Mouse (Mus musculus) embryonic facial prominence, embryonic 15.5 days (tissue): ENCODE results near the gene Wnk4. TPM values are rescaled to one million over a fixed set of nuclear protein-coding genes. Genes with fewer than 3 reads are reported as not detected.
A peak's percentile ranks its signal among the peaks of the same experiment; 100 is the strongest.

ENCODE experiments used
- ATAC-seq: fragments of 200-750 bp; cut with Nextera tagmentation; 2 replicates; pipeline ENCODE4 v1.8.0; 2017; ENCODE audit warnings: low read depth, moderate TSS enrichment; ENCODE audit not compliant: insufficient number of reproducible peaks, low FRiP score, low TSS enrichment
- H3K27ac ChIP-seq: fragments of 300-500 bp; sonication (generic); replicated peaks from 2 replicates; pipeline ENCODE4 v1.5.1; 2015; ENCODE audit warnings: mild to moderate bottlenecking, inconsistent platforms
- H3K27me3 ChIP-seq: fragments of 300-500 bp; sonication (generic); 2 replicates; pipeline ENCODE4 v1.6.1; 2015; ENCODE audit warnings: inconsistent platforms
- H3K36me3 ChIP-seq: fragments of 300-500 bp; sonication (generic); 2 replicates; pipeline ENCODE4 v1.6.1; 2015; ENCODE audit warnings: mild to moderate bottlenecking, inconsistent platforms
- H3K4me1 ChIP-seq: fragments of 300-500 bp; sonication (generic); 2 replicates; pipeline ENCODE4 v1.6.1; 2015; ENCODE audit warnings: inconsistent platforms
- H3K4me2 ChIP-seq: fragments of 300-500 bp; sonication (generic); replicated peaks from 2 replicates; pipeline ENCODE4 v1.6.1; 2015; ENCODE audit warnings: mild to moderate bottlenecking, inconsistent platforms
- H3K4me3 ChIP-seq: fragments of 300-500 bp; sonication (generic); replicated peaks from 2 replicates; pipeline ENCODE4 v1.5.1; 2015; ENCODE audit warnings: mild to moderate bottlenecking, inconsistent platforms
- H3K9ac ChIP-seq: fragments of 300-500 bp; sonication (generic); 2 replicates; pipeline ENCODE4 v1.6.1; 2015; ENCODE audit warnings: inconsistent platforms
- H3K9me3 ChIP-seq: fragments of 300-500 bp; sonication (generic); replicated peaks from 2 replicates; pipeline ENCODE4 v1.6.1; 2016; ENCODE audit warnings: inconsistent platforms
- WGBS: fragments of 180-500 bp; shearing (Covaris S2); methylation state at CpG from one replicate; pipeline ENCODE4 v1.1.7; 2015; 5-methylcytosine and 5-hydroxymethylcytosine counted together
- polyA plus RNA-seq: library from polyadenylated mRNA; unstranded; fragments of >200 nt; fragmentation: Nextera tagmentation; extraction: Ambion mirVana; gene quantifications from 2 replicates; pipeline ENCODE4 v1.2.1, GENCODE M21; 2015

Gene Wnk4
- polyA plus RNA-seq, 1 experiment from 2014 or later = 14.3 TPM

GRCm38 (mm10) chr11:101245855-101246701 lies 14.3 kb upstream of the Wnk4 start, which contains the start of gene Ramp2:
Gene Ramp2, plus strand, starts transcription at chr11:101246028.
- peak; percentile 67 for ATAC-seq
- Histone ChIP-seq H3K9me3 (no peaks in the 10 kb centered on the region), H3K27ac (peak within 1 kb of the TSS; percentile 85), H3K4me1 (peaks cover 35% of the 10 kb centered on the region), H3K4me3 (peak within 1 kb of the TSS; percentile 68), H3K4me2 (peak within 1 kb of the TSS; percentile 93), H3K9ac (peak within 1 kb of the TSS; percentile 69), H3K27me3 (0 out of 2 replicates have a peak, but pooled peaks cover 9% of the 10 kb centered on the region), H3K36me3 (no peaks in the 10 kb centered on the region)
- WGBS = under 1% methylated on average over 61 of the region's 63 CpGs

GRCm38 (mm10) chr11:101246702-101247012 lies 13.7 kb upstream of the Wnk4 start:
- Histone ChIP-seq H3K4me2 (peak overlapping the region; percentile 93), H3K27me3 (0 out of 2 replicates have a peak, but pooled peaks cover 9% of the 10 kb centered on the region), H3K9ac (peak overlapping the region; percentile 69), H3K36me3 (no peaks in the 10 kb centered on the region), H3K4me3 (peak overlapping the region; percentile 68), H3K4me1 (peaks cover 35% of the 10 kb centered on the region), H3K9me3 (no peaks in the 10 kb centered on the region), H3K27ac (peak overlapping the region; percentile 85)
- 0 out of 2 replicates have a peak, but pooled peaks have one; percentile 5 for ATAC-seq
- WGBS = 11% methylated on average over 7 of the region's 7 CpGs

DNA sequence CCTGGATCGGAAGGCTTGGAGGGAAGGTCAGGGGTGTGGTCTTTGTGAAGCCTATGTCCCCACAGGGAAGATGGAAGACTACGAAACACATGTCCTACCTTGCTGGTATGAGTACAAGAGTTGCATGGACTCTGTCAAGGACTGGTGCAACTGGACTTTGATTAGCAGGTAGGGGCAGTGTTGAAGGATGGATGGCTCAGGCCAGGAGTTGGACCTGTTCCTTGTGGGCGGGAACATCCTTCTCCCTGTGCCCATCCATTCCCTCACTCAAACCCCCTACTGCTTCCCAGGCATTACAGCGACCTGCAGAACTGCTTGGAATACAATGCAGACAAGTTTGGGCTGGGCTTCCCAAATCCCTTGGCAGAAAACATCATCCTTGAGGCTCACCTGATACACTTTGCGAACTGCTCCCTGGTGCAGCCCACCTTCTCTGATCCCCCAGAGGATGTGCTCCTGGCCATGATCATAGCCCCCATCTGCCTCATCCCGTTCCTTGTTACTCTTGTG lies 12.8 kb upstream of the Wnk4 start:
- Histone ChIP-seq H3K27me3 (0 out of 2 replicates have a peak, but pooled peaks cover 9% of the 10 kb centered on the region), H3K9ac (no peak overlapping the region), H3K4me2 (peak overlapping the region; percentile 93), H3K27ac (0 out of 2 replicates have a peak overlapping the region, but pooled peaks have one; percentile 85), H3K36me3 (no peaks in the 10 kb centered on the region), H3K9me3 (no peaks in the 10 kb centered on the region), H3K4me1 (peaks cover 35% of the 10 kb centered on the region), H3K4me3 (peak overlapping the region; percentile 68)
- WGBS = 80% methylated on average over 6 of the region's 6 CpGs
- ATAC-seq = no peak

- peaks cover 38% of the 10 kb centered on the region for H3K4me1 ChIP-seq
- 28% methylated on average over 14 of the region's 14 CpGs for WGBS
- no peaks in the 10 kb centered on the region for H3K9me3 ChIP-seq
- H3K4me3 ChIP-seq = no peak overlapping the region; the same call in 1 of the 2 replicates
- peak overlapping the region; percentile 23; the same call in 1 of the 2 replicates for H3K27ac ChIP-seq
- no peak for ATAC-seq
- no peak overlapping the region for H3K9ac ChIP-seq
- no peaks in the 10 kb centered on the region for H3K36me3 ChIP-seq
- peak overlapping the region; percentile 17 for H3K4me2 ChIP-seq
- 0 out of 2 replicates have a peak, but pooled peaks cover 9% of the 10 kb centered on the region for H3K27me3 ChIP-seq
Measured at GRCm38 (mm10) chr11:101248258-101248994, 11.9 kb upstream of the Wnk4 start.

DNA sequence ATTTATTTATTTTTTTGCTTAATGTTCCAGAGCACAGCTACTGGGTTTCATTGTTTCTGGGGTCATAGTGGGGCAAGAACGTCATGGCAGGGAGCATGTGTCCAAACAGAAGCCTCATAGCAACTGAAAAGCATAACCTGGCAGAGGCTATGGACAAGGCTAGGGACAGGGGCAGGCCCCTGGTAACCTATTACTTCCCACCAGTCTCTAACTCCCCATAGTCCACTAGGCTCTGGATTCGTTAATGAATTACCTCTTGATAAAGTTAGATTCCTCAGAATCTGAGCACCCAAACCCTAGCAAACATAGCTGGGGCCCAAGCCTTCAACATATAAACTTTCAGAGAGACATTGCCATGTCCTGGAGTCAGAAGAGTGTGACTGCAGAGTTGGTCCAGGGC lies 9.3 kb upstream of the Wnk4 start:
- no peak for ATAC-seq
- Histone ChIP-seq H3K27me3 (0 out of 2 replicates have a peak, but pooled peaks cover 9% of the 10 kb centered on the region), H3K4me3 (no peak overlapping the region), H3K27ac (no peak overlapping the region), H3K9ac (no peak overlapping the region), H3K4me1 (peaks cover 37% of the 10 kb centered on the region), H3K36me3 (peaks cover 3% of the 10 kb centered on the region; the same call in 1 of the 2 replicates), H3K4me2 (no peak overlapping the region), H3K9me3 (no peaks in the 10 kb centered on the region)
- 70% methylated on average over 2 of the region's 2 CpGs for WGBS

DNA sequence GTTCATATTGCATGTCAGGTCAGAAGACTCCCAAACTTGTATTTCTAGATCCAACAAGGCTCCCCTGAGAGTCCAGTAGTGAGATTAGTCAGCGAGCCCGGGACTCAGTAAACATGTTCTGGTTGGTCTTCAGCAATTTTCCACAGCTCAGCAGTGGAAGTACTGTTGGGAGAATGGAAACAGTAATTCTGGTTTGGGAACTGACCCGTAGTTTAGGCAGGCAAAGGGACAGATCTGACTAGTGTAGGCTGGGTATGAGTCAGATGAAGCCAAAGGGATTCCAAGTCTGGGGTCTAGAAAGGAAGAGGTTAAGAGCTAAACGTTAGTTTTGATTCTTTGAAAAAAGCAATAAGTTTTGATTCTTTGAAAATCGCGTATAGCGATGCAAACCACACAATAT lies 7.4 kb upstream of the Wnk4 start:
- peaks cover 11% of the 10 kb centered on the region; the same call in 1 of the 2 replicates for H3K36me3 ChIP-seq
- H3K4me1 ChIP-seq = peaks cover 26% of the 10 kb centered on the region
- H3K9ac ChIP-seq = peak overlapping the region; percentile 87; the same call in 1 of the 2 replicates
- ATAC-seq = no peak
- 0 out of 2 replicates have a peak, but pooled peaks cover under 1% of the 10 kb centered on the region for H3K27me3 ChIP-seq
- H3K27ac ChIP-seq = peak overlapping the region; percentile 95
- WGBS = 4% methylated on average over 7 of the region's 7 CpGs
- no peaks in the 10 kb centered on the region for H3K9me3 ChIP-seq
- peak overlapping the region; percentile 90 for H3K4me3 ChIP-seq
- H3K4me2 ChIP-seq = peak overlapping the region; percentile 88

GRCm38 (mm10) chr11:101253613-101254389 lies 6.6 kb upstream of the Wnk4 start, which contains the start of gene Vps25:
Gene Vps25, plus strand, starts transcription at chr11:101253707.
- peak within 1 kb of the TSS; percentile 88 for H3K4me2 ChIP-seq
- peaks cover 16% of the 10 kb centered on the region for H3K36me3 ChIP-seq
- under 1% methylated on average over 40 of the region's 40 CpGs for WGBS
- H3K27ac ChIP-seq = peak within 1 kb of the TSS; percentile 95
- H3K4me1 ChIP-seq = peaks cover 28% of the 10 kb centered on the region
- no peaks in the 10 kb centered on the region for H3K9me3 ChIP-seq
- H3K9ac ChIP-seq = peak within 1 kb of the TSS; percentile 87
- no peaks in the 10 kb centered on the region for H3K27me3 ChIP-seq
- ATAC-seq = peak; percentile 54; the same call in 1 of the 2 replicates
- H3K4me3 ChIP-seq = peak within 1 kb of the TSS; percentile 90

DNA sequence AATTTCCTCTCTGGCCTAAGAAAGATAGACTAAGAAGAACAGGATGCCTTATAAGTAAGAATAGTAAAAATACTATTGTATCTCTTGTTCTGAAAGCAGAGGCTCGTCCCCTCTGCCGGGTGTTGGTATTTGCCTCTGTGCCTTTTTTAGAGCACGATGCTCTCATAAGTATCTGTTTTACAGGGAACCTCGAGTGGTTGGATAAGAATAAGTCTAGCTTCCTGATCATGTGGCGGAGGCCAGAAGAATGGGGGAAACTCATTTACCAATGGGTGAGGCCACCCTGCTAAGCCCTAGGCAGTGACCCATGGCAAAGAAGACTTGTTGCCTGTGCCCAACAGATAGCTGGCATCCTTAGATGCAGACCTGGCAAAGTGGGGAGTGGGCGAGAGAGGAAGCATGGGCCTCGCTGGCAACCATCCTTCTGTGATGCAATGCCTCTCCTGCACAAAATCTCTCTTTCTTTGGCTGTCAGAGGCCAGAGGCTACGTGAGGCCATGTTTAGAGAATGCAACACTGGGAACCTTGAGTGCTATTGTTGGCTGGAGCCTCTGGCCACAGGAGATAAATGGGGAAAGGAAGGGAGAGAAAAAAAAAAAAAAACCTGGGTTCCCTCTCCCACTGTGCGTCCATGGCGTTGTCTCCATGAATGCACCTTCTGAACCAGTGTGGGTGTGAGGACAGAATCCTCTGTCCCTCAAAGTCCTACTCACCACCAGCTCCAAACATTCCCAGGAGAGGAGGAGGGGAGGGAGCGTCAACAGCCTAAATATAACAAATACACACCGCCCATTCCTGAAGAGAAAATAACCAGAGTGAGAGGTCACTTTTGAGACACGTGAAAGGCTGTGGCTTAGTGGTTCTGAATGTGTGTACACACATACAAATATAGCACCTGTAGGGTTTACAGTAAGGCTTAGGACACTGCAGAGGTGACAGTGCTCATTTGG lies 4.3 kb upstream of the Wnk4 start:
- no peak overlapping the region for H3K27ac ChIP-seq
- ATAC-seq = no peak
- H3K36me3 ChIP-seq = peaks cover 16% of the 10 kb centered on the region
- H3K9ac ChIP-seq = no peak overlapping the region
- H3K9me3 ChIP-seq = no peaks in the 10 kb centered on the region
- WGBS = 88% methylated on average over 13 of the region's 13 CpGs
- H3K4me3 ChIP-seq = no peak overlapping the region
- H3K4me2 ChIP-seq = no peak overlapping the region
- H3K27me3 ChIP-seq = no peaks in the 10 kb centered on the region
- peaks cover 47% of the 10 kb centered on the region for H3K4me1 ChIP-seq

DNA sequence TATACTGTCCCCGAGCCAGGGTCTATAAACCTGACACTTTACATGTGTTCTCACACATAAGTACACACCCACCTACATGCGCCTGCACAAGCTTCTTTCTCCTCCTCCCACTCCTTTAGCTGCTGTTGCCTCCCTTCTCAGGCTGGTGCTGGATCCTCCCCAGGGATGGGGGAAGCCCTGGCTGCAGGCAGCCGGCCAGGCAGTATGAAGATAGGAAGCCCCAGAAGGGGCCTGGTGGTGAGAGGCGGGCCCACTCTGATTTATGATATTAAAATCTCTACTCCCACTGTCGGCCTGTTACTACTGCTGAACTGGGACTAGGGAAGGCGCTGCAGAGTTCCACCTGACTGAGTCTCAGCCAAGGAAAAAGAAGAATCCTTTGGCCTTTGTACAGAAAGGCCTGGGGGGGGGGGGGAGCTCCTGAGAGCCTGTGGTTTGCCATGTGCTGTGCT lies 1.1 kb upstream of the Wnk4 start:
- Histone ChIP-seq H3K9me3 (no peaks in the 10 kb centered on the region), H3K4me2 (peak overlapping the region; percentile 98), H3K36me3 (peaks cover 16% of the 10 kb centered on the region), H3K4me1 (peaks cover 64% of the 10 kb centered on the region), H3K27ac (peak overlapping the region; percentile 81), H3K9ac (no peak overlapping the region), H3K27me3 (peaks cover 25% of the 10 kb centered on the region), H3K4me3 (peak overlapping the region; percentile 65; the same call in 1 of the 2 replicates)
- 28% methylated on average over 6 of the region's 6 CpGs for whole genome bisulfite sequencing
- no peak for ATAC-seq
